Mouse (Mus musculus): Measurements from ENCODE around the gene Riok2. TPM values are rescaled to one million over a fixed set of nuclear protein-coding genes. Genes with fewer than 3 reads are reported as not detected.
A peak's percentile ranks its signal among the peaks of the same experiment; 100 is the strongest.
"Not testable (repeated sequence)": the region's sequence is repeated elsewhere in the genome, so short reads cannot be mapped to it uniquely, and the experiment has no call there.

Riok2 gene
- polyA plus RNA-seq (2015; fragmentation: Nextera tagmentation; extraction: Ambion mirVana): 21.8 and 24.9 TPM in 2 replicates

- Histone ChIP-seq H3K9me3 (replicated peaks; ENCODE audit: control insufficient read depth, low read length) (no peaks in the 10 kb centered on the region), H3K4me2 (ENCODE audit: low read depth, low read length) (peak within 1 kb of the TSS; percentile 60), H3K27ac (ENCODE audit: low read length) (peak within 1 kb of the TSS; percentile 89), H3K36me3 (ENCODE audit: control insufficient read depth, insufficient read depth, low read length) (0 out of 2 replicates have a peak, but pooled peaks cover 7% of the 10 kb centered on the region), H3K9ac (ENCODE audit: low read length) (peak within 1 kb of the TSS; percentile 84), H3K4me1 (ENCODE audit: control insufficient read depth, insufficient read depth, low read length) (no peaks in the 10 kb centered on the region), H3K4me3 (replicated peaks; ENCODE audit: low read length) (peak within 1 kb of the TSS; percentile 83), H3K27me3 (ENCODE audit: control insufficient read depth, insufficient read depth, low read length) (no peaks in the 10 kb centered on the region)
- peak; percentile 98 for ATAC-seq (ENCODE audit: insufficient read depth, low FRiP score)
- WGBS: under 1% methylated on average over 48 of the region's 48 CpGs
These were observed at the start of gene Riok2 for GRCm38 (mm10) chr17:17373918-17374910. TSS of gene Riok2 (plus strand) at chr17:17374309.

- not testable (repeated sequence) for H3K4me2 ChIP-seq (ENCODE audit: low read depth, low read length); H3K27me3 ChIP-seq (ENCODE audit: control insufficient read depth, insufficient read depth, low read length); ATAC-seq (ENCODE audit: insufficient read depth, low FRiP score); H3K9ac ChIP-seq (ENCODE audit: low read length); H3K4me1 ChIP-seq (ENCODE audit: control insufficient read depth, insufficient read depth, low read length); H3K4me3 ChIP-seq (replicated peaks; ENCODE audit: low read length); H3K9me3 ChIP-seq (replicated peaks; ENCODE audit: control insufficient read depth, low read length); H3K36me3 ChIP-seq (ENCODE audit: control insufficient read depth, insufficient read depth, low read length); H3K27ac ChIP-seq (ENCODE audit: low read length)
- WGBS: 77% methylated on average over 1 of the region's 1 CpGs
These were observed 48.1 kb upstream of the Riok2 start for GRCm38 (mm10) chr17:17326022-17326421.

GRCm38 (mm10) chr17:17326636-17327035 lies 47.5 kb upstream of the Riok2 start:
- Histone ChIP-seq H3K4me1 (ENCODE audit: control insufficient read depth, insufficient read depth, low read length) (no peaks in the 10 kb centered on the region), H3K4me3 (replicated peaks; ENCODE audit: low read length) (no peak overlapping the region), H3K36me3 (ENCODE audit: control insufficient read depth, insufficient read depth, low read length) (no peaks in the 10 kb centered on the region), H3K27me3 (ENCODE audit: control insufficient read depth, insufficient read depth, low read length) (no peaks in the 10 kb centered on the region), H3K27ac (ENCODE audit: low read length) (no peak overlapping the region), H3K4me2 (ENCODE audit: low read depth, low read length) (no peak overlapping the region), H3K9ac (ENCODE audit: low read length) (no peak overlapping the region), H3K9me3 (replicated peaks; ENCODE audit: control insufficient read depth, low read length) (no peaks in the 10 kb centered on the region)
- no peak for ATAC-seq (ENCODE audit: insufficient read depth, low FRiP score)
- WGBS: 83% methylated on average over 4 of the region's 4 CpGs

- WGBS: 2% methylated on average over 33 of the region's 40 CpGs
- not testable (repeated sequence) for H3K4me1 ChIP-seq (ENCODE audit: control insufficient read depth, insufficient read depth, low read length); H3K36me3 ChIP-seq (ENCODE audit: control insufficient read depth, insufficient read depth, low read length); H3K27ac ChIP-seq (ENCODE audit: low read length); H3K9me3 ChIP-seq (replicated peaks; ENCODE audit: control insufficient read depth, low read length); H3K27me3 ChIP-seq (ENCODE audit: control insufficient read depth, insufficient read depth, low read length); H3K9ac ChIP-seq (ENCODE audit: low read length)
- peak; percentile 47; the same call in 1 of the 2 replicates for ATAC-seq (ENCODE audit: insufficient read depth, low FRiP score)
- Histone ChIP-seq H3K4me2 (ENCODE audit: low read depth, low read length) (peak overlapping the region; percentile 51), H3K4me3 (replicated peaks; ENCODE audit: low read length) (peak overlapping the region; percentile 31)
These were observed 28.5 kb upstream of the Riok2 start for GRCm38 (mm10) chr17:17345374-17346183.

GRCm38 (mm10) chr17:17346281-17346680 lies 27.8 kb upstream of the Riok2 start:
- H3K27me3 ChIP-seq (ENCODE audit: control insufficient read depth, insufficient read depth, low read length); H3K36me3 ChIP-seq (ENCODE audit: control insufficient read depth, insufficient read depth, low read length); H3K27ac ChIP-seq (ENCODE audit: low read length); H3K4me1 ChIP-seq (ENCODE audit: control insufficient read depth, insufficient read depth, low read length); H3K9me3 ChIP-seq (replicated peaks; ENCODE audit: control insufficient read depth, low read length); ATAC-seq (ENCODE audit: insufficient read depth, low FRiP score); H3K9ac ChIP-seq (ENCODE audit: low read length): not testable (repeated sequence)
- 43% methylated on average over 4 of the region's 4 CpGs for WGBS
- Histone ChIP-seq H3K4me2 (ENCODE audit: low read depth, low read length) (peak overlapping the region; percentile 51), H3K4me3 (replicated peaks; ENCODE audit: low read length) (peak overlapping the region; percentile 31)

GRCm38 (mm10) chr17:17373550-17373917 lies 575 bp upstream of the Riok2 start:
- H3K4me1 ChIP-seq (ENCODE audit: control insufficient read depth, insufficient read depth, low read length): no peaks in the 10 kb centered on the region
- no peak for ATAC-seq (ENCODE audit: insufficient read depth, low FRiP score)
- peak overlapping the region; percentile 83 for H3K4me3 ChIP-seq (replicated peaks; ENCODE audit: low read length)
- 4% methylated on average over 6 of the region's 6 CpGs for WGBS
- H3K4me2 ChIP-seq (ENCODE audit: low read depth, low read length): peak overlapping the region; percentile 60
- H3K27ac ChIP-seq (ENCODE audit: low read length): peak overlapping the region; percentile 89
- H3K9ac ChIP-seq (ENCODE audit: low read length): peak overlapping the region; percentile 84
- no peaks in the 10 kb centered on the region for H3K9me3 ChIP-seq (replicated peaks; ENCODE audit: control insufficient read depth, low read length)
- 0 out of 2 replicates have a peak, but pooled peaks cover 7% of the 10 kb centered on the region for H3K36me3 ChIP-seq (ENCODE audit: control insufficient read depth, insufficient read depth, low read length)
- no peaks in the 10 kb centered on the region for H3K27me3 ChIP-seq (ENCODE audit: control insufficient read depth, insufficient read depth, low read length)

GRCm38 (mm10) chr17:17375581-17375980 lies 1.5 kb downstream of the Riok2 start:
- peaks cover 12% of the 10 kb centered on the region for H3K36me3 ChIP-seq (ENCODE audit: control insufficient read depth, insufficient read depth, low read length)
- no peaks in the 10 kb centered on the region for H3K4me1 ChIP-seq (ENCODE audit: control insufficient read depth, insufficient read depth, low read length)
- ATAC-seq (ENCODE audit: insufficient read depth, low FRiP score): no peak
- H3K4me3 ChIP-seq (replicated peaks; ENCODE audit: low read length): peak overlapping the region; percentile 83
- H3K9me3 ChIP-seq (replicated peaks; ENCODE audit: control insufficient read depth, low read length): no peaks in the 10 kb centered on the region
- H3K9ac ChIP-seq (ENCODE audit: low read length): no peak overlapping the region
- H3K27ac ChIP-seq (ENCODE audit: low read length): no peak overlapping the region
- WGBS: 81% methylated on average over 3 of the region's 3 CpGs
- peak overlapping the region; percentile 60 for H3K4me2 ChIP-seq (ENCODE audit: low read depth, low read length)
- H3K27me3 ChIP-seq (ENCODE audit: control insufficient read depth, insufficient read depth, low read length): no peaks in the 10 kb centered on the region

- no peaks in the 10 kb centered on the region for H3K4me1 ChIP-seq (ENCODE audit: control insufficient read depth, insufficient read depth, low read length)
- no peak for ATAC-seq (ENCODE audit: insufficient read depth, low FRiP score)
- no peak overlapping the region for H3K4me2 ChIP-seq (ENCODE audit: low read depth, low read length)
- H3K36me3 ChIP-seq (ENCODE audit: control insufficient read depth, insufficient read depth, low read length): peaks cover 28% of the 10 kb centered on the region
- no peak overlapping the region for H3K9ac ChIP-seq (ENCODE audit: low read length)
- H3K4me3 ChIP-seq (replicated peaks; ENCODE audit: low read length): no peak overlapping the region
- H3K27ac ChIP-seq (ENCODE audit: low read length): no peak overlapping the region
- H3K27me3 ChIP-seq (ENCODE audit: control insufficient read depth, insufficient read depth, low read length): no peaks in the 10 kb centered on the region
- H3K9me3 ChIP-seq (replicated peaks; ENCODE audit: control insufficient read depth, low read length): no peaks in the 10 kb centered on the region
- WGBS: 91% methylated on average over 4 of the region's 4 CpGs
These were observed 9.6 kb downstream of the Riok2 start for GRCm38 (mm10) chr17:17383703-17384102.

GRCm38 (mm10) chr17:17384502-17384901 lies 10.4 kb downstream of the Riok2 start:
- no peak overlapping the region for H3K4me3 ChIP-seq (replicated peaks; ENCODE audit: low read length)
- H3K27me3 ChIP-seq (ENCODE audit: control insufficient read depth, insufficient read depth, low read length): no peaks in the 10 kb centered on the region
- no peaks in the 10 kb centered on the region for H3K9me3 ChIP-seq (replicated peaks; ENCODE audit: control insufficient read depth, low read length)
- no peaks in the 10 kb centered on the region for H3K4me1 ChIP-seq (ENCODE audit: control insufficient read depth, insufficient read depth, low read length)
- no peak overlapping the region for H3K27ac ChIP-seq (ENCODE audit: low read length)
- WGBS: 96% methylated on average over 3 of the region's 3 CpGs
- H3K36me3 ChIP-seq (ENCODE audit: control insufficient read depth, insufficient read depth, low read length): peaks cover 28% of the 10 kb centered on the region
- no peak for ATAC-seq (ENCODE audit: insufficient read depth, low FRiP score)
- no peak overlapping the region for H3K9ac ChIP-seq (ENCODE audit: low read length)
- H3K4me2 ChIP-seq (ENCODE audit: low read depth, low read length): no peak overlapping the region
